Mouse (Mus musculus) embryonic facial prominence, embryonic 14.5 days (tissue): ENCODE measurements around the gene Rtf1. TPM values are rescaled to one million over a fixed set of nuclear protein-coding genes. Genes with fewer than 3 reads are reported as not detected.

Experiments
- ATAC-seq: fragments of 200-750 bp; cut with Nextera tagmentation; 2 replicates; pipeline ENCODE4 v1.8.0; 2017; ENCODE audit warnings: low read depth, moderate number of reproducible peaks, moderate TSS enrichment
- DNase-seq: peaks from one replicate; pipeline ENCODE4 v3.0.0-alpha.2; 2015; ENCODE audit warnings: low spot score
- H3K27ac ChIP-seq: fragments of 300-500 bp; sonication (generic); replicated peaks from 2 replicates; pipeline ENCODE4 v1.5.1; 2014; ENCODE audit warnings: low read depth, mild to moderate bottlenecking, low read length, moderate library complexity
- H3K27me3 ChIP-seq: fragments of 300-500 bp; sonication (generic); replicated peaks from 2 replicates; pipeline ENCODE4 v1.6.1; 2014; ENCODE audit warnings: low read length; ENCODE audit not compliant: control insufficient read depth, insufficient read depth
- H3K36me3 ChIP-seq: fragments of 300-500 bp; sonication (generic); 2 replicates; pipeline ENCODE4 v1.6.1; 2014; ENCODE audit warnings: low read length, mixed read lengths; ENCODE audit not compliant: control insufficient read depth, insufficient read depth
- H3K4me1 ChIP-seq: fragments of 300-500 bp; sonication (generic); 2 replicates; pipeline ENCODE4 v1.6.1; 2014; ENCODE audit warnings: antibody characterized with exemption, low read length; ENCODE audit not compliant: control insufficient read depth, insufficient read depth
- H3K4me2 ChIP-seq: fragments of 300-500 bp; sonication (generic); 2 replicates; pipeline ENCODE4 v1.6.1; 2014; ENCODE audit warnings: low read depth, mild to moderate bottlenecking, low read length, moderate library complexity, mixed read lengths
- H3K4me3 ChIP-seq: fragments of 300-500 bp; sonication (generic); 2 replicates; pipeline ENCODE4 v1.5.1; 2014; ENCODE audit warnings: low read depth, mild to moderate bottlenecking, low read length
- H3K9ac ChIP-seq: fragments of 300-500 bp; sonication (generic); 2 replicates; pipeline ENCODE4 v1.6.1; 2014; ENCODE audit warnings: low read depth, mild to moderate bottlenecking, low read length, moderate library complexity, mixed read lengths
- H3K9me3 ChIP-seq: fragments of 300-500 bp; sonication (generic); 2 replicates; pipeline ENCODE4 v1.6.1; 2016; ENCODE audit warnings: low read length; ENCODE audit not compliant: control insufficient read depth
- WGBS: fragments of 180-500 bp; shearing (Covaris S2); extraction: QIAGEN DNeasy Blood & Tissue Kit; methylation state at CpG from one replicate; pipeline ENCODE4 v1.1.7; 2014; 5-methylcytosine and 5-hydroxymethylcytosine counted together
- polyA plus RNA-seq: library from polyadenylated mRNA; unstranded; fragments of >200 nt; fragmentation: Nextera tagmentation; extraction: Ambion mirVana; gene quantifications from 2 replicates; pipeline ENCODE4 v1.2.1, GENCODE M21; 2014

Rtf1 gene
- polyA plus RNA-seq, 1 experiment from 2014 or later, result 23.2 TPM

GRCm38 (mm10) chr2:119742461-119743175 is 67.8 kb downstream of the Rtf1 start:
- no peak for DNase-seq
- ATAC-seq, result no peak

DNA sequence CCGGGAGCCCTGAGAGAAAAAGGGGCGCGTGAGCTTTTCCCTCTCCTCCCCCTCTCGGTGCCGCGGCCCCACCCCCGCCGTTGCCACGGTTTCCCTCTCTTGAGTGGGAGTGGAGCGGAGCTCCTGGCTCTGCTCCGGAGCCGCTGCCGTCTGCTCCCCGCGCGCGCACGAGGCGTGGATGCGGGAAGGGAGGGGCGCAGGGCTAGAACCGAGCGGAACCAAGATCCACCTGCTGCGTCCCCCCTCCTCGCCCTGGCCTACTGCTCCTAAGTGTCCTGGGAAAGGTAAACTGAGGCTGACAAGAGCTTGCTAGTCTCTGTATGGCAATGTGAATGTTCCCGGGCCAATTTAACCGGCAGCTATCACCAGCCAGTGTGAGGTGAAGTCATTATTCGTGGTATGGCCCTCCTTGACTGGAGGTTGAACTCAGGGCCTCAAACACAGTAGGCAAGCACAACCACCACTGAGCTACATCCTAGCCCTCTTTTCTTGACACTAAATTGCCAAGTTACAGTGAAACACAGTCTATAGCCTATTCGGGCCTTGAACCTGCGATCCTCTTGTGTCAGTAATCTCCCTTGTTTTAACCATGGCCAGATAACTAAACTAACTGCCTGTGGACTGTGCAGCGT is 68.4 kb downstream of the Rtf1 start:
- DNase-seq, result no peak
- no peaks in the 10 kb centered on the region for H3K9me3 ChIP-seq
- peaks cover 15% of the 10 kb centered on the region; the same call in 1 of the 2 replicates for H3K4me1 ChIP-seq
- peak overlapping the region; percentile 100 for H3K4me2 ChIP-seq
- no peaks in the 10 kb centered on the region for H3K36me3 ChIP-seq
- no peak overlapping the region for H3K27ac ChIP-seq
- ATAC-seq, result no peak
- peaks cover 46% of the 10 kb centered on the region for H3K27me3 ChIP-seq
- H3K9ac ChIP-seq, result peak overlapping the region; percentile 64; the same call in 1 of the 2 replicates
- peak overlapping the region; percentile 66 for H3K4me3 ChIP-seq
- 14% methylated on average over 16 of the region's 31 CpGs for WGBS

More at GRCm38 (mm10) chr2:119742461-119743175, 67.8 kb downstream of the Rtf1 start:
- peaks cover 46% of the 10 kb centered on the region for H3K27me3 ChIP-seq
- peak overlapping the region; percentile 100 for H3K4me2 ChIP-seq
- H3K4me1 ChIP-seq, result peaks cover 15% of the 10 kb centered on the region; the same call in 1 of the 2 replicates
- H3K9ac ChIP-seq, result peak overlapping the region; percentile 64
- no peak overlapping the region for H3K27ac ChIP-seq
- H3K9me3 ChIP-seq, result no peaks in the 10 kb centered on the region
- WGBS, result under 1% methylated on average over 23 of the region's 70 CpGs
- peak overlapping the region; percentile 66 for H3K4me3 ChIP-seq
- H3K36me3 ChIP-seq, result no peaks in the 10 kb centered on the region

- H3K27me3 ChIP-seq, result peaks cover 48% of the 10 kb centered on the region
- H3K36me3 ChIP-seq, result no peaks in the 10 kb centered on the region
- H3K9ac ChIP-seq, result 0 out of 2 replicates have a peak overlapping the region, but pooled peaks have one; percentile 3
- ATAC-seq, result no peak
- peak overlapping the region; percentile 40 for H3K4me2 ChIP-seq
- no peak for DNase-seq
- H3K4me3 ChIP-seq, result peak overlapping the region; percentile 17
- H3K9me3 ChIP-seq, result no peaks in the 10 kb centered on the region
- peaks cover 15% of the 10 kb centered on the region; the same call in 1 of the 2 replicates for H3K4me1 ChIP-seq
- WGBS, result 5% methylated on average over 22 of the region's 22 CpGs
- H3K27ac ChIP-seq, result no peak overlapping the region
These were observed 68.9 kb downstream of the Rtf1 start for GRCm38 (mm10) chr2:119743808-119744162.

- Histone ChIP-seq H3K27me3 (peaks cover 53% of the 10 kb centered on the region), H3K9ac (0 out of 2 replicates have a peak overlapping the region, but pooled peaks have one; percentile 3), H3K4me2 (peak overlapping the region; percentile 40), H3K27ac (no peak overlapping the region), H3K9me3 (no peaks in the 10 kb centered on the region), H3K36me3 (no peaks in the 10 kb centered on the region), H3K4me3 (peak overlapping the region; percentile 17), H3K4me1 (peaks cover 15% of the 10 kb centered on the region; the same call in 1 of the 2 replicates)
- ATAC-seq (no peak; the same call in 1 of the 2 replicates), DNase-seq (peak; percentile 19)
- 6% methylated on average over 40 of the region's 46 CpGs for WGBS
These were observed 69.6 kb downstream of the Rtf1 start for GRCm38 (mm10) chr2:119744163-119745111.

- DNase-seq (peak; percentile 23), ATAC-seq (no peak)
- Histone ChIP-seq H3K9me3 (no peaks in the 10 kb centered on the region), H3K9ac (no peak overlapping the region), H3K36me3 (no peaks in the 10 kb centered on the region), H3K4me2 (no peak overlapping the region), H3K27ac (no peak overlapping the region), H3K27me3 (peaks cover 59% of the 10 kb centered on the region), H3K4me1 (peaks cover 15% of the 10 kb centered on the region; the same call in 1 of the 2 replicates), H3K4me3 (no peak overlapping the region)
- WGBS, result 10% methylated on average over 1 of the region's 1 CpGs
These were observed 70.4 kb downstream of the Rtf1 start for GRCm38 (mm10) chr2:119745281-119745680.

DNA sequence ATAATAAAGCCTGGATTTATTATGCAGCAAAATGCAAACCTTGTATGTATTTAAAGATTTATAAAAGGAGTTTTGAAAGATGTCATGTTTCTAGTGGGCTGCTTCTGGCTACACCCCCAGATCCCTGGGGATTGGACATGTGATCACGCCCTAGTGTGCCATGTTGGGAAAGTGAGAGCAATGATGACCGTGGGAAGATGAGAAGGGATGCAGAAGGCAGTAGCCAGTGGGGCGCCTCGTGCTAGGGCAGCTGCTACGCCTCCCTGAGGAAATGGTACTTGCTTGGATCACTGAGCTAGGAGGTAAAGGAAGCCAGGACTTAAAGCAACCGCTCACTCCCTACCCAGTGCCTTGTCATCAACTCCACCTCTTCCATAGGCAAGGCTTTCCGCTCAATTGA is 72.7 kb downstream of the Rtf1 start:
- no peaks in the 10 kb centered on the region for H3K9me3 ChIP-seq
- WGBS, result 68% methylated on average over 7 of the region's 7 CpGs

GRCm38 (mm10) chr2:119749260-119749659 is 74.4 kb downstream of the Rtf1 start:
- Histone ChIP-seq H3K4me1 (peaks cover 3% of the 10 kb centered on the region; the same call in 1 of the 2 replicates), H3K4me2 (no peak overlapping the region), H3K9me3 (no peaks in the 10 kb centered on the region), H3K27ac (no peak overlapping the region), H3K27me3 (peaks cover 50% of the 10 kb centered on the region), H3K36me3 (no peaks in the 10 kb centered on the region), H3K4me3 (no peak overlapping the region), H3K9ac (no peak overlapping the region)
- 73% methylated on average over 13 of the region's 13 CpGs for WGBS
- DNase-seq (no peak), ATAC-seq (no peak)

More for the DNA sequence above, 72.7 kb downstream of the Rtf1 start:
- H3K27ac ChIP-seq, result no peak overlapping the region
- peaks cover 58% of the 10 kb centered on the region for H3K27me3 ChIP-seq
- H3K4me3 ChIP-seq, result no peak overlapping the region
- H3K4me1 ChIP-seq, result peaks cover 8% of the 10 kb centered on the region; the same call in 1 of the 2 replicates
- H3K4me2 ChIP-seq, result no peak overlapping the region
- H3K9ac ChIP-seq, result no peak overlapping the region
- H3K36me3 ChIP-seq, result no peaks in the 10 kb centered on the region
- ATAC-seq (no peak), DNase-seq (no peak)

GRCm38 (mm10) chr2:119757601-119758100 is 82.8 kb downstream of the Rtf1 start:
- no peak for DNase-seq
- Histone ChIP-seq H3K9me3 (no peaks in the 10 kb centered on the region), H3K9ac (peak overlapping the region; percentile 61), H3K36me3 (no peaks in the 10 kb centered on the region), H3K27ac (no peak overlapping the region), H3K4me1 (no peaks in the 10 kb centered on the region), H3K4me2 (peak overlapping the region; percentile 100), H3K27me3 (peaks cover 74% of the 10 kb centered on the region), H3K4me3 (peak overlapping the region; percentile 60)
- WGBS, result 7% methylated on average over 11 of the region's 31 CpGs
- peak; percentile 21; the same call in 1 of the 2 replicates for ATAC-seq
